Mouse (Mus musculus): ENCODE results near the gene Kif2c.

Gene Kif2c

DNA sequence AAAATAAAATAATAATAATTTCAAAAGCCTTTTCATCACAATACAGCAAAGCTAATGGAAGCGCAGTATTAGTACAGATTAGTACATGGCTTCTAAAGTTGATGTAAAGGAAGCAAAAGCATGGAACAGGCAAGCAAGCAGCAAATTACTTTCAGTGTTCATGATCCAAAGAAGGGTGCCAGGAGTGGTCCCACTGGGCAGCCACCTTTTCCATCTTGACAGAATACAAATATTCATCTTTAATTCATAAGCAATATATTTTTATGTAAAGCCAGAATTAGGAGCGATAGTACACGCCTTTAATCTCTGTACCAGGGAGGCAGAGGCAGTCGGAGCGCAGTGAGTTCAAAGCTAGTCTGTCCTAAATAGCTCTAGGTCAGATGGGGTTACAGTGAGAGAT lies 62.8 kb downstream of the Kif2c start:
- DNase-seq (ENCODE audit: low spot score in 2 of 2), result no peak

DNA sequence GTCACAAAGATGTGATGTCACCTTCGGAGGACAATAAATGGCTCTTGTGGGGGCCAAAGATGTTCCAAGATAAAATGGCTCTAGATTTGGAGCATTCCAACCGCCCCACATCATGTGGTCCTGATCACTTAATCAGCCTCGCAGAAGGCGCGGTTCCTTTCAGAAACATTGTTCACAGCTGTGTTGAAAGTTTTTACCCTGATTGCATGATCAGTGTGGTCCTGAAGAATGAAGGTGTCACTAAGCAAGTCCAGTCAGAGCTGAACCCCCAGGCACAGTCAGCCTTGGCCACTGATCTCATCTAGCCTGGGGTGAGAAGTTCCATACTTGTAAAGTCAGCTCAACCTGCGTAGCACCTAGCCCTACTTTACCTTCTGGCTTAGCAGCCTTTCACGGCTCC lies 64.5 kb downstream of the Kif2c start:
- DNase-seq (ENCODE audit: low spot score in 2 of 2), result no peak

DNA sequence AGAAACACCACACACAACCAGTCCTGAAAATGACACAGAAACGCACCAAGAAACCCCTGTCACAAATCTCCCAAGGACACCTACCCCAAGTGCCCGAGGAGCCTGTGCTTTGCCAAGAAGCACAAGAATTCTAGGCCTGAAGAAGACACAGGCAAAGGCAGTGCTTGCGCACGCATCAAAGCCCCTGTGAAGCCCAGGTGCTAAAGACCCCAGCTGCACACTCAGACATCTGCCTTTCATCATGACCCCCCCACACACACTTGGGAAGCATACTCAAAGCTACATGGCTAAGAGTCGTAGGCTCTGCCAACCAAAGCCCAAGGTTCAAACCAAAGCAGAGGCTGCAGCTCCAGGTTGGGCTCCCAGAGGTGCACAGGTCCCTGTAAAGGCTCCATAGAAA lies 66.8 kb downstream of the Kif2c start:
- DNase-seq (ENCODE audit: low spot score in 2 of 2), result no peak

DNA sequence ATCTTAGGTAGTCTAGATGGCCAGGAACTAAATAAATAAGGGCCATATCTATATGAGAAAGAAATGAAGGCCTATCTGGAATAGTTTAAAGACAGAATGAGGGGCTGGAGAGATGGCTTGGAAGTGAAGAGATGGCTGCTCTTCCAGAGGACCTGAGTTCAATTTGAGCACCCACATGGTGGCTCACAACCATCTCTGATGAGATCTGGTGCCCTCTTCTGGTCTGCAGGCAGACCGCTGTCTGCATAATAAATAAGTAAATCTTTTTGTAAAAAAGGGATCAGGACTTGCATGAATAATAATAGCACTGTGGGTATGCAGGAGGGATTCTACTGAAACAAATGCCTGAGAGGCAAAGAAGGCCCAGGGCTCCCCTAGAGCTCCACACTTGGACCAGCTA lies 69.2 kb downstream of the Kif2c start:
- DNase-seq (ENCODE audit: low spot score in 2 of 2), result no peak

DNA sequence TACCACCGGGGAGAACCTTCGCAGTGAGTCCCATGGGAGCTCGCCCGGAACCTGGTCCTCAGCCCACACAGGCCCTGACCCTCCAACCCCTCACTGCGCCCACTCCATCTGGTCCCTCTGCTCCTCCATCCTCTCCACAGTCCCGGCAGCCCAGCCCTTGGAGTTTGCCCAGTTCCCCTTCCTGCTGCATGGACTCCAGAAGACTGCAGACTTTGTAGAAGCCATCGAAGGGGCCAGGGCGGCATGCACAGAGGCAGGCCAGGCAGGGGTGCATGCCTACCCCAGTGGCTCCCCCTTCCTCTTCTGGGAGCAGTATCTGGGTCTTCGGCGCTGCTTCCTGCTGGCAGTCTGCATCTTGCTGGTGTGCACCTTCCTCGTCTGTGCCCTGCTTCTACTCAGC lies 71.5 kb downstream of the Kif2c start:
- no peak for DNase-seq (ENCODE audit: low spot score in 2 of 2)

DNA sequence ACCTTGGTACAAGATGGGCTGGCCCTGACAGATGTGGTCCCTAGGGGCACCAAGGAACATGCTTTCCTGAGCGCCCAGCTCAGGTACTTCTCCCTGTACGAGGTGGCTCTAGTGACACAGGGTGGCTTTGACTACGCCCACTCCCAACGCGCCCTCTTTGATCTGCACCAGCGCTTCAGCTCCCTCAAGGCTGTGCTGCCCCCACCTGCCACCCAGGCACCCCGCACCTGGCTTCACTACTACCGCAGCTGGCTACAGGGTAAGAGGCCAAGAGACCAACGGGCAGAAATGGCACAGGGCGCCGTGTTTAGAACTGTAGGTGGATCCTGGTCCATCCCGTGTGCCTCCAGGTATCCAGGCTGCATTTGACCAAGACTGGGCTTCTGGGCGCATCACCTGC lies 72.2 kb downstream of the Kif2c start:
- no peak for DNase-seq (ENCODE audit: low spot score in 2 of 2)
